Mouse (Mus musculus) cerebellum, adult 2 months (tissue): ENCODE measurements at regions not wholly inside any gene's neighbourhood (a gene's known extent, or its start where the extent isn't known, plus 50 kb on each side); places are given as distances from the start of the nearest gene placed in this dataset.

Source experiments
- CTCF ChIP-seq: fragments of 200-500 bp; IDR thresholded peaks from 2 replicates; pipeline ENCODE4 v1.5.1; 2011; ENCODE audit warnings: low read depth, mild to moderate bottlenecking, control low read depth, low read length, moderate library complexity, borderline replicate concordance; ENCODE audit not compliant: insufficient read depth
- POLR2A ChIP-seq: fragments of 200-500 bp; IDR thresholded peaks from 2 replicates; pipeline ENCODE4 v1.6.1; 2011; ENCODE audit warnings: low read length, control low read depth, borderline replicate concordance; ENCODE audit not compliant: insufficient read depth

GRCm38 (mm10) chr3:119633516-119633915 is 150.8 kb downstream of the Ptbp2 start:
- TF ChIP-seq POLR2A (no peak), CTCF (no peak)
